Mouse (Mus musculus) spleen, embryonic (tissue): Measurements from ENCODE around the gene Adrm1.

ENCODE experiments used
- CTCF ChIA-PET: fragments of 350-600 bp; sonication (Branson Sonifier 250); formaldehyde crosslinking; loops from one replicate; lab custom pipeline; 2022; lab: Charles Lee

Gene Adrm1

GRCm38 (mm10) chr2:180170806-180171521, at the start of gene Adrm1:
Adrm1 (plus strand) TSS chr2:180171485.
- CTCF ChIA-PET = no interaction called here

- CTCF ChIA-PET = no interaction called here
These were observed 47.1 kb upstream of the Adrm1 start for GRCm38 (mm10) chr2:180124192-180124591.

- CTCF ChIA-PET = no interaction called here
These were observed 45.1 kb upstream of the Adrm1 start for GRCm38 (mm10) chr2:180126195-180126594.

- CTCF ChIA-PET = no interaction called here
These were observed 43.6 kb upstream of the Adrm1 start for GRCm38 (mm10) chr2:180127675-180128074.

- CTCF ChIA-PET = interaction anchor here (0.5 kb wide), 1 partner anchor 16 kb away, joined by 3 read pairs; no protein-coding TSS in a partner anchor
These were observed 38.1 kb upstream of the Adrm1 start for GRCm38 (mm10) chr2:180133231-180133630.

GRCm38 (mm10) chr2:180133911-180134310, 37.4 kb upstream of the Adrm1 start:
- CTCF ChIA-PET = interaction anchor here (0.5 kb wide), 1 partner anchor 119 kb away, joined by 3 read pairs; no protein-coding TSS in a partner anchor

GRCm38 (mm10) chr2:180135414-180135813, 35.9 kb upstream of the Adrm1 start:
- CTCF ChIA-PET = no interaction called here

GRCm38 (mm10) chr2:180146091-180146490, 25.2 kb upstream of the Adrm1 start:
- CTCF ChIA-PET = no interaction called here

GRCm38 (mm10) chr2:180147379-180147778, 23.9 kb upstream of the Adrm1 start:
- CTCF ChIA-PET = no interaction called here

- CTCF ChIA-PET = no interaction called here
These were observed 22.7 kb upstream of the Adrm1 start for GRCm38 (mm10) chr2:180148551-180148950.

GRCm38 (mm10) chr2:180154796-180155195, 16.5 kb upstream of the Adrm1 start:
- CTCF ChIA-PET = no interaction called here

- CTCF ChIA-PET = no interaction called here
These were observed 12.7 kb upstream of the Adrm1 start for GRCm38 (mm10) chr2:180158627-180159026.

GRCm38 (mm10) chr2:180165855-180166254, 5.4 kb upstream of the Adrm1 start:
- CTCF ChIA-PET = no interaction called here

- CTCF ChIA-PET = no interaction called here
These were observed 4.4 kb upstream of the Adrm1 start for GRCm38 (mm10) chr2:180166869-180167268.

- CTCF ChIA-PET = interaction anchor here (0.6 kb wide), 1 partner anchor 177 kb away, joined by 3 read pairs; no protein-coding TSS in a partner anchor
These were observed 1.0 kb upstream of the Adrm1 start for GRCm38 (mm10) chr2:180170151-180170805.

- CTCF ChIA-PET = no interaction called here
These were observed 311 bp downstream of the Adrm1 start for GRCm38 (mm10) chr2:180171522-180172070.

GRCm38 (mm10) chr2:180172152-180172551, 867 bp downstream of the Adrm1 start:
- CTCF ChIA-PET = no interaction called here

- CTCF ChIA-PET = interaction anchor here (0.6 kb wide), 1 partner anchor 72 kb away, joined by 5 read pairs; no protein-coding TSS in a partner anchor
These were observed 1.9 kb downstream of the Adrm1 start for GRCm38 (mm10) chr2:180173163-180173562.

GRCm38 (mm10) chr2:180173711-180174110, 2.4 kb downstream of the Adrm1 start:
- CTCF ChIA-PET = interaction anchor here (0.6 kb wide), 1 partner anchor 71 kb away, joined by 5 read pairs; no protein-coding TSS in a partner anchor

GRCm38 (mm10) chr2:180174121-180174520, 2.8 kb downstream of the Adrm1 start:
- CTCF ChIA-PET = interaction anchor here (0.6 kb wide), 1 partner anchor 71 kb away, joined by 5 read pairs; no protein-coding TSS in a partner anchor

- CTCF ChIA-PET = no interaction called here
These were observed 4.4 kb downstream of the Adrm1 start for GRCm38 (mm10) chr2:180175725-180176124.

GRCm38 (mm10) chr2:180181542-180181941, 10.3 kb downstream of the Adrm1 start:
- CTCF ChIA-PET = no interaction called here
